Mouse (Mus musculus) gastrocnemius, postnatal 14 days (tissue): ENCODE measurements at regions not wholly inside any gene's neighbourhood (a gene's known extent, or its start where the extent isn't known, plus 50 kb on each side); places are given as distances from the start of the nearest gene placed in this dataset.

Experiments used
- DNase-seq: peaks from one replicate; pipeline ENCODE4 v3.0.0; 2021; ENCODE audit warnings: mixed read lengths
- intact Hi-C: fragments of 180-260 bp; cut with DNase I; formaldehyde crosslinking; loops from one replicate; pipeline ENCODE4 v1.15.1; 2025; ENCODE audit warnings: low total_unique reads

GRCm38 (mm10) chr16:77405181-77405818 is 196.6 kb downstream of the Gm11146 start:
- intact Hi-C loops = no loop called here
- no peak for DNase-seq

GRCm38 (mm10) chr16:77402711-77403280 is 199.1 kb downstream of the Gm11146 start:
- peak; percentile 33 for DNase-seq
- intact Hi-C loops = no loop called here

- intact Hi-C loops = no loop called here
- DNase-seq = no peak
Measured at GRCm38 (mm10) chr16:77401185-77401943, 200.5 kb downstream of the Gm11146 start.

DNA sequence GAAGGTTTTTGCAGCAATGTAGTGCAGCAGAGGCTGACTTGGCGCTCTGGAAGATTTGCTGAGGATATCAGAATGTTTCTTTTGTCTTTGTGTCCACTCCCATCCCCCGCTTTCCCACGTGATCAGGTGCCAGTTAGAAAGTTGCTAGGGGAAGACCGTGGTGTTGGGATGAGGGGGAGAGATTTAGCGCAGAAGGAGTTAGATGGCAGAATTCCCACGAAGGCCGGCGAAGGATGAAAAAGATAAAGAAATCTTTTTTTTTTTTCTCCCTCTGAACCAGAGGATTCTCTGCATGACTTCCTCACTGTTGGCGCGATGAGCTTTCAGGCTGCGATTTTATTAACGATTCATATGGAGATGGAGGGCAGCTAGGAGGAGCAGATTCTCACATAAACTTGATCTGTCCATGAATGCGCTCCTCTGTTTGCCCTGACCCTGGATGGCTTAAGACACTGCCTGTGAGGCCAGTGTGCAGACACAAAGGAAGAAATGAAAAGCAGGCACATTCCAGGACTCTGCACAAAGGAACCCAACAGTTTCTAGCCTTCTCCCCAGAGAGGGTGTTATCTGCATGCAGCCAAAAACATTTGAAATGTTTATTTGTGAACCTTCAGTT is 201.5 kb downstream of the Gm11146 start:
- intact Hi-C loops = no loop called here
- peak; percentile 58 for DNase-seq

GRCm38 (mm10) chr16:77399846-77400275 is 202.0 kb downstream of the Gm11146 start:
- no peak for DNase-seq
- intact Hi-C loops = no loop called here

DNA sequence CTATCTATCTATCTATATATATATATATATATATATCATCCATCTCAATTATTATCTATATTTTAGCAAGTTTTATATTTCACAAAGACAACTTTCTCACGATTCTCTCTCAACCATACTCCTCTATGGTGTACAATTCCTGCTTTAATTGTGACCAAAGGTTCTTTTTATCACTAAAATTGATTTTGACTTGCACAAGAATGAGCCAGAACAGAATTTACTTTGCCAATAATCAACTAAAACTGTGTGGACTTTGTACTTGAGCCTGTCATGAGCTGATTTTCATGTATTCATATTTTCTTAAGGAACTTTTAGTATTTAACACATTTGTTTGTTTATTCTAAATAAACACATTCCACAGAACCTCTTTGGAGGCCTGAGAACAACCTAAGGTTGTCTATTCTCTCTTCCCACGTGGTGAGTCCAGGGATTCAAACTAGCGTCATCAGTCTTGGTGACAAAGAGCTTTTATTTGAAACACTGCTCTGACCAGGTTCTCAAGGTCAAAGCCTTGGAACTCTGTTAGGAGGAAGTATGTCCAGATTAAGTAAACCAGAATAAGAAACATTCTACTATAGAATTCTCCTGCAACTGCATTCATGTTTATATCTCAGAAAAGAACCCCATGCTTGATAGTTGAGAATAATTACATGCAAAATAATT is 207.7 kb downstream of the Gm11146 start:
- intact Hi-C loops = no loop called here
- DNase-seq = no peak

GRCm38 (mm10) chr16:77393470-77393869 is 208.4 kb downstream of the Gm11146 start:
- intact Hi-C loops = no loop called here
- DNase-seq = no peak

DNA sequence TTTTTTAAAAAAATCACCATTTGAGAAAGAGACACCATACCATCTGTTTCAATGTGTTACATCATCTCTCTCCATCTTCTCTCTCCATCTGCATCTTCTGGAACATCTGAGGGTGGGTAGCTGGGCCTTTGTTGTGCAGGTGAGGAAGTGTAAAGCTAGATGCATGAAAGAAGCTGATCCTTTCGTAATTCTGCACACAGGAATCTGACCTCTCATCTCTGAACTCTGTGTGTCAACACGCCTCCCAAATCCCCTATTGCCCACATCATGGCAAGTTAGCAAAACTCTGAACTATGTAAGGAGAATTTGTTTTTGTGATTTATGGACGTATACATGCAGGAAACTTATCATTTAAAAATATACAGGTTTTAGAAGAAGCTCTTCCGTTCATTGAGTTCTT is 209.7 kb downstream of the Gm11146 start:
- DNase-seq = no peak
- intact Hi-C loops = no loop called here

DNA sequence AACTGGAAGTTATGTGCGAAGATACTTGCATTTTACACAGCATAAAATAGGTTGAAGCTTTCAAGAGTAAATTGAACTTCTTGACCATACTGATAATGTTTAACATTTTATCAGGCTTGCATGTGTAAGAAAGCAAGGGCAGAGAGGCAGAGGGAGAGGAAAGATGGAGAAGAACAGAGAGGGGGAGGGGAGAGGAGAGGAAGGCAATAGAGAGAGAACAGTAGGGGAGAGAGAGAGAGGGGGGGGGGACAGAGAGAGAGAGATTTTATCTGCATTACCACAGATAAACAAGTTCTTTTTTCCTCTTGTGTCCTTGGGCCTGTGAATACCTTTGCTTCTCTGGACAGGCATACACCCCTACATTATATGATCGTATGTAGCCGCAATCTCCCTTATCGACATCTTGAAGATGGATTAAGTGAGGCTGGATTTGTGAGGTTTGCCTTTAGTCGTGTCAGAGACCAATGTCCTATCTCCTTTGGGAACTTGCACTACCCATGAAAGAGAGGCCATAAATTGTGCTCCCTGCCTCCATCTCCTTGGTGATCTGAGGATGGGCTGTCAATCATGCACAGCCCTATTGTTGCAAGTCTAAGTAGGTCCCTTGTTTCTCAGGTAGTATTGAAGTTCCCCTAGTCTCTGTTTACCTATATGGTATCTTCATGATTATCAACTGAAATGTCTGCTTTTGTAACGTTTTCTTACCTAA is 217.7 kb downstream of the Gm11146 start:
- no peak for DNase-seq
- intact Hi-C loops = no loop called here

GRCm38 (mm10) chr16:77382790-77383189 is 219.1 kb downstream of the Gm11146 start:
- intact Hi-C loops = no loop called here

GRCm38 (mm10) chr16:77372768-77373167 is 229.1 kb downstream of the Gm11146 start:
- peak; percentile 10 for DNase-seq
- intact Hi-C loops = no loop called here

More at GRCm38 (mm10) chr16:77382790-77383189, 219.1 kb downstream of the Gm11146 start:
- no peak for DNase-seq

- no peak for DNase-seq
- intact Hi-C loops = no loop called here
Measured at GRCm38 (mm10) chr16:77369810-77370209, 232.1 kb downstream of the Gm11146 start.

- intact Hi-C loops = no loop called here
- no peak for DNase-seq
Measured at GRCm38 (mm10) chr16:77365254-77365653, 236.6 kb downstream of the Gm11146 start.

GRCm38 (mm10) chr16:77364439-77364838 is 237.5 kb downstream of the Gm11146 start:
- DNase-seq = no peak
- intact Hi-C loops = no loop called here

DNA sequence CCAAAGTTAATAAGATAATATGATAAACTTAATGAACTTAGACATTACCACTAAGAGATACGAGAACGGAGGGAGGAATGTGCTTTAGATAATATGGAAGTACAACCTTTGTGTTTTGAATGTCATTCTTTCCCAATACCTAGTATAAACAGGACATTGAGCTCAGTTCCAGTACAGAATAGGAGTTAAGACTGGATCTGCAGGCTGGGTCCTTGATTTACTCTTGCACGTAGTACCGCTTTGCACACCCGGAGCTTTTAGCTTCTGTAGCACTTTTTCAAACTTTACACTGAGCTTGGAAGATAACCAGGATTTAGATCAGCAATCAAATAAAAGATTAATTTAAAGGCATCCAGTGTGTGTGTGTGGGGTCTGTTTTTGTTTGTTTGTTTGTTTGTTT is 242.7 kb downstream of the Gm11146 start:
- intact Hi-C loops = no loop called here
- DNase-seq = no peak

DNA sequence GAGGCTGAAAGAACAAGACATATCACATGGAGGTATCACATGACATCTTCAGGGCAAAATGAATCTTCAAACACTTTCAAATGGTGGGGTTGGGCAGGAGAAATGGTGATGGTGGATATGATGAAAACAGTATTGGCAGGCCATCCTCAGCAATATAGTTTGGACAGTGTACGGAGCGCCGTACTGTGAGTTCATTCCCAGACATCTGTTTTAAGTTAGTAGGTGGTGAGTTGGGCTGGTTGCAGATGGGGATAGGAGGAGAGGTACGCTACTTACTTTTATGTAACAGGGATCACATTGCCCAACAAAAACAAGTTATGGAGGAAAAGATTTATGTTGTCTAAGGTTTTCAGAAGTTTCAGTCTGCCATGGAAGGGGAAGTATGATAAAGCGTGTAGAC is 246.6 kb downstream of the Gm11146 start:
- intact Hi-C loops = no loop called here
- no peak for DNase-seq

DNA sequence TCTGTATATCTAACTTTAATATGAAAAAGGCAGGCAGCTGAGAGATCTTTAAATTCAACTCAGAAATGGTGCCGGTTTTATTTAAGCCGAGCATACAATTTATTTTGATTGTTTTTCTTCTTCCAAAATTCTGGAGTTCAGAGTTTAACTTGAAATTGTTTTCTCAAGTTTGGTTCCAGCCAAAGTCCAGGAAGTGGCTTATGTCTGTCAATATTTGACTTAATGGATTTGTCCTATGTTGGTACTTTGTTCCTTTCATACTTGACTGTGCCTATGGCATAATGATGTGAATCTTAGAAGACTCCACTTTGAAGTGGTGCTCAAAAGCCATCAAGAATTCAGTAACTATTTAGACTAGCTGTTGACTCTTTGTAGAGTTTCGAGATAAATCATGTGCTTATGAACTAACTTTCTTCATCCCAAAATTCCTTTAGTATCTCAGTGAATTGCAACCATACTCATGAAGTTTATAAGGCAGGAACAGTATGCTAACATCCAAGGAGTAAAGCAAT is 247.6 kb downstream of the Gm11146 start:
- intact Hi-C loops = no loop called here
- DNase-seq = no peak

DNA sequence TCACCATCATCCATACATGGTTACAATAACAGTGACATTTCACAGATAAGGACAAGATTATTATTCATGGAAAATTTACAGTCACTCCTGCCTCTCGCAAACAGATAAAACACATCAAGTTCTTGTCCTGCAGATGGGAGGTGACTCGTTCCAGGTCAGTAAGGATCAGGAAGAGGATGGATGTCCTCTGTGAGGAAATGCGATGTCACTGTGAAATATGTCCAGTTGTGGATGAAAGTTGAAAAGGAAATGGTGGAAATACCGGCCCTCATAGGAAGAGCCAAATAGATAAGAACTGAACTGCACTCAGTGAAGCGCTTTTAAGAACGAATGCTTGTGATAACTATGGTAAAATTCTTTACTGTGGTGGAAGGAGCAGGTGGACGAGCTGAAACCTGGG is 255.8 kb downstream of the Gm11146 start:
- no peak for DNase-seq

GRCm38 (mm10) chr16:77332285-77332684 is 269.6 kb downstream of the Gm11146 start:
- no peak for DNase-seq
- intact Hi-C loops = no loop called here

More for the DNA sequence above, 255.8 kb downstream of the Gm11146 start:
- intact Hi-C loops = no loop called here
